Mouse (Mus musculus) adrenal gland (tissue): ENCODE data around the gene Bmt2.

Experiments
- intact Hi-C: fragments of 180-260 bp; cut with DNase I; formaldehyde crosslinking; loops from one replicate; pipeline ENCODE4 v1.15.1; 2025
- long read RNA-seq, 2 experiments: library from polyadenylated mRNA; unstranded; transcript quantifications; one replicate each; pipeline ENCODE4 v2.0.0; 2020; ENCODE audit warnings: borderline replicate concordance in 1 of 2; ENCODE audit not compliant: insufficient replicate concordance in 1 of 2

Gene Bmt2
- long read RNA-seq, experiment 1, partial matches to known transcripts = 1 of 1 reads
- long read RNA-seq, experiment 1, other reads (novel, unspliced or antisense) = 0 of 1 reads
- long read RNA-seq, experiment 2, partial matches to known transcripts = 1 of 1 reads
- long read RNA-seq, experiment 2, other reads (novel, unspliced or antisense) = 0 of 1 reads

DNA sequence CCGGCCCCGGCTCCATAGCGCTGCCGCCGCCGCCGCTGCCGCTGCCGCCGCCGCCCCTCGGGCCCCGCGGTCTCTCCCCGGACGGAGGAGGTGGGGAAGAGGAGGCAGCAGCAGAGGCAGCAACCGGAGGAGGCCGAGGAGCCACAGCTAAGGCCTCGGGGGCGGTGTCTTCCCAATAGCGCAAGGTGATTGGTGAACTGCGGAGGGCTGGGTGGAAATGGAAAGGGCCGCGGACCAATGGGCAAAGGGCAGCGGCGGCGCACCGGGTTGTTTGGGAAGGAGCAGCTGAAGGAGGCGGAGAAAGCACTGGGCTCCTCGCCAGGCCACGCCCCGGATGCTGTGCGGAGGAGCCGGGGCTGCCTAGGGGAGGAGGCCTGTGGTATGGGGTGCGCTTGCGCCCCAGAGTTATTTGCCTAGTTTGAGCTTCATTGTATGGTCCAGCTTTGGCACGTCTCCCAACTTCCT lies at the start of gene Bmt2:
Bmt2 (minus strand) TSS at position 149 of the 465 bp plus-strand sequence.
- intact Hi-C loops = loop anchor here (5.0 to 10.0 kb wide), 2 partner anchors 71 to 197 kb away; partner anchors contain the start of genes 2610001J05Rik and Tmem168

DNA sequence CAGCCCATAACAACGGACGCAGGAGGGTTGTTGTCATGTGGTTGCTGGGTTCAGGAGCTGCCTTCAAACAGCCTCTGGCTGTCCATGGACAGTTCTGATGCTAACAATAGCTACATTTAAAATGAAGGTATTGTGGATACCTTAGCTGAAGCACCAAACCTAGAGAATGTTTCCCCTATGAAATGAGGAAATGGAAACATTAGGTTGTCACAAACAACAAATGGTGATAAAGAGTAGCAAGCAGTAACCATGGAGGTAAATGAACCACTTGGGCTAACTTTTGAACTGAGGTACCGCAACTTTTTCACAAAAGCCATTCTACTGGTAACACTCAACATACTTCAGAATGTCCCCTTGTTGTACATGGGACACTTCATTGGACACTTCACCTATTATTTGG lies 44.4 kb upstream of the Bmt2 start:
- intact Hi-C loops = no loop called here

DNA sequence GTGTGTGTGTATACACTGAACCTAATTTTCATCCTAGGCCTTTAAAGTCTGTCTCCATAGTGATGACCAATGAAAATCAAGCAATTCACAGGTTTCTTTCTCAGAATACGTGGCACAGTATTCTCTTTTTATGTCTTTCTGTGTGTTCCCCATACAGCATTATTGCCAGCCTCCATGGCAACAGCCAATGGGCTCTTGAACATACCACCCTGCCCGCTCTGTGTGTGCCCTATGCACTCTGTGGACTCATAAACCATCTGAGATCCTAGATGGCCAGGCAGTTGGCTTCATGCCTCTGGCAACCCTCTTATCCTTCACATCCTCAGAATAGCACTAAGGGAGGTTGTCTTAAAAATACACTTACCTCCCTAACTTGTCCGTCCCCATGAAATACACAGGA lies 37.1 kb upstream of the Bmt2 start:
- intact Hi-C loops = no loop called here

DNA sequence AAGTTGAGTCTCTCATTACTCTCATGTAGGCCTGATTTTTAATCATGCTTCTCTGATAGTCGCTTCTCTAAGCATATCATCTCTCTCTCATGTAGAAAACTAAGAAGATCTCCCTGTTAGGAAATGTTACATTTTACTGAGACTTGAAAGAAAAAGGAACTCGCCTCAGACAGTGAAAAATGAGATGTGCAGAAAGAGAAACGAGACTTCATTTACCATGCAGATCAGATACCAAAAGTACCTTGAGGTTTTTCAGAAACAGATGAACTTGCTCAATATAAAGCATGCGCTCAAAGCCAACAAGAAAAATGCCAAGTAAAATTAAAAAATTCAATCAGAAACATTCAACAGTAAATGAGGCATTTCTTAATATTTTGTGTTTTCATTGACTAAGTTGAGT lies 19.1 kb upstream of the Bmt2 start:
- intact Hi-C loops = no loop called here

GRCm38 (mm10) chr6:13695103-13695845 lies 17.5 kb upstream of the Bmt2 start:
- intact Hi-C loops = no loop called here

GRCm38 (mm10) chr6:13691657-13692294 lies 14.0 kb upstream of the Bmt2 start:
- intact Hi-C loops = no loop called here

GRCm38 (mm10) chr6:13690398-13690797 lies 12.6 kb upstream of the Bmt2 start:
- intact Hi-C loops = no loop called here

- intact Hi-C loops = no loop called here
Observed at GRCm38 (mm10) chr6:13683929-13684595, 6.3 kb upstream of the Bmt2 start.

GRCm38 (mm10) chr6:13678349-13678748 lies 583 bp upstream of the Bmt2 start:
- intact Hi-C loops = loop anchor here (5.0 to 10.0 kb wide), 2 partner anchors 71 to 196 kb away; partner anchors contain the start of genes 2610001J05Rik and Tmem168

DNA sequence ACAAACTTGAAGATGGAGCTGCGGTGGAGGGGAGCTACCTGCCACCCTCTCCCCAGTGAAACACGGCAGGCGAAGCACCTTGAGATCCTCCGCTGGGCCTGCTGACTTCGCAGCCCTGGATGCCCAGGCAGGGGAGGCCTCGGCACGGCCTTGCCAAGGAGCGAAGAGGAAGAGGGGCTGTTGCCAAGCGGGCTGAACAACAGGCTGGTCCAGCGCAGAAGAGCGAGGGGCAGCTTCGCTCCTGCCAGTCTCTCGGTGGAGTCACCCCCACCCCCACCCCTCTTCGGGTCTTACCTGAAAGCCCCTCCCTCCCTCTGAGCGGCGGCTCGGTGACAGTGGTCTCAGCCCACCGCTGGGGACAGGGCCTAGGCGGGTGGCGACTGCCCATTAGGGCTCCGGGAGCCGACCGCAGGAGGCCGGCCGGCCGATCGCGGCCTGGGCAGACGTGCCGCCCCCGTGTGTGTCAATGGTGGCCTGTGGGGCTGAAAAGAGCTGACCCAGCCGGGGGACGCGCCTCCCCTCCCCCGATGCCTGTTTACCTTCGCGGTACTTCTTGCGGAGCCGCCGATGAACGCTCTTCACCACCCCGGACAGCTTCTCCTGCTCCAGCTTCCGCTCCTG lies 515 bp downstream of the Bmt2 start:
- intact Hi-C loops = loop anchor here (5.0 to 10.0 kb wide), 2 partner anchors 70 to 198 kb away; partner anchors contain the start of genes 2610001J05Rik and Tmem168

DNA sequence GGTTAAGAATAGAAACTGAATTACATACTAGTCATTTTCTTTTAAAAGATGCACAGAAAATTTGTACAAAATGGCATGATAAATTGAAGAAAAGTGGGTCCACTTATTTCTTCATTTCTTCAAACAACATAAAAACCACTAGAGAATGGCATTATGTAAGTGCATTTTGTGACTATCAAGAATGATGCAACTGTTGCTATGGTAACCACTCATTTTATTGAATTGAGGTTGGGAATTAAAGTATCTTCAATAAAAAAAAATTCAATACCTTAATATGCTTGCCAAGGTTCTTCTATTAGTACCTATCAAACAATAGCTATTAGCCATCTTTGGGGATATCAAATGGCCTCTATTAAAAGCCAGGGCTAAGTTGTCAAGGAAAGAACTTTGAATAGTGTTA lies 1.6 kb downstream of the Bmt2 start:
- intact Hi-C loops = loop anchor here (5.0 to 10.0 kb wide), 2 partner anchors 69 to 199 kb away; partner anchors contain the start of genes 2610001J05Rik and Tmem168

GRCm38 (mm10) chr6:13674600-13675305 lies 3.0 kb downstream of the Bmt2 start:
- intact Hi-C loops = loop anchor here (5.0 to 10.0 kb wide), 2 partner anchors 67 to 200 kb away; partner anchors contain the start of genes 2610001J05Rik and Tmem168

DNA sequence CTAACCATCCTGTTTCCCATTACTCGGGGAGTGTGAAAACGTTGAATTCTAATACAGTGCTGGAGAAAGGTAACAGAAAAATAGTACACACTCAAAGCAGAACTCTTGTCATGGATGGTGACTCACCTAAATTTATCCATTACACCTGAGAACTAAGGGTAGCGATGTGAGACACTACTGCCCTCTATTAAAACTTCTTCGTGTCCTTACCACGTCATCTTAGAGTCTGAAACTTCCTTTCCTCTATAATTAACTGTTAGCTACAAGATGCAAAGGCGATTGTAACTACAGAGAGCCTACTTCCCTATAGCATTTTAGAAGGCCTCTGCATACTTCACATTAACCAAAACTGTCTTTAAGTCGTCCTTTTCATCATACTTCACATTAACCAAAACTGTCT lies 12.1 kb downstream of the Bmt2 start:
- intact Hi-C loops = no loop called here

GRCm38 (mm10) chr6:13658016-13658415 lies 19.8 kb downstream of the Bmt2 start:
- intact Hi-C loops = no loop called here

DNA sequence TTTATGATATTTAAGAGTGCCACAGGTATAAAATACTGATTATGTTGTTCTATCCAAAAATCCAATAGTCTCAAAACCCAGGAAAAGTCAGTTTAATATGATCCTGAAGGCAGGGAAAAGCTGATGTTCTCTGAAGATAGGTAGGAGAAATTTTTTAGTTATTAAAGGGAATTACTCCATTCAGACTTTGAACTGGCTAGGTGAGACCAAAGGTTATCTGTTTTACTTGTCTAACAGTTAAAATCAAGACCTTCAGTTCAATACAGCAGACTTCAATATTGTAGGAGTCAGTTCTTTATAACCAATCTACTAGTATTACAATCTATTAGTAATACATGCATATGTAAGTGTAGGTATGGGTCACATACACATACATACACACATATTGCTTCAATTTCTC lies 23.7 kb downstream of the Bmt2 start:
- intact Hi-C loops = no loop called here

DNA sequence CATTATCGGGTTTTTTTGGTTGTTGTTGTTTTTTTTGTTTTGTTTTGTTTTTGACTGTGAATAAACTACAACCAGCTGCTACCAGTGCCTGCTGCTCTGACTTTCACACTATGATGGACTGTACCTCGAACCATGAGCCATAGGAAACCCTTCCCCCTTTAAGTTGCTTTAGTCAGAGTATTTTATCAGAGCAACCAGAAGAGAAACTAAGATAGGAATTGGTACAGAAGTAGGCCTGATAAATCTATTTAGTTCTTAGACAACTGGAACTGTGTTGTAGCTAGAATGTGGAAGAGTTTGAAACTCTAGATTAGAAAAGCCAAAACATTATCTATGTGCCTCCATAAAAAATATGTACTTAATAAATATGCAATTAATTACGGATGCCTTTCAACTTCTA lies 25.5 kb downstream of the Bmt2 start:
- intact Hi-C loops = no loop called here

DNA sequence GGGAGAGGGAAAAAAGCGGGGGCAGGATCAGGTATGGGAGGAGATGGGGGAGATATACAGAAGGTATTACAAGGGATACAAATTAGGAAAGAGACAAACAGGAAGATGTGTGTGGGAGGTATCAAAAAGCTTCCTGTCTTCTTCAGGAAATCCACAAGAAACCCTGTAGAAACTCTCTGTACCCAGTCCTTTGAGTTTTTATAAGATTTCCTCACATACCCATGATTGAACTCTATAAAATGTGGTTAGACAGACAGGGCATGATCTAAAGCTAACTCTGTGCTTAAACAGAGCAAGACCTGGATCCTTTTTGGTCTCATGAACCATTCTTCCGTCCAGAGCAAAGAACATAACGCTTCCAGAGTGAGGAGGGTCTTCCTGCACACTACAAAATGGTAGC lies 26.9 kb downstream of the Bmt2 start:
- intact Hi-C loops = no loop called here

- intact Hi-C loops = no loop called here
Observed at GRCm38 (mm10) chr6:13648305-13648704, 29.5 kb downstream of the Bmt2 start.

GRCm38 (mm10) chr6:13636582-13636989 lies 41.2 kb downstream of the Bmt2 start:
- intact Hi-C loops = no loop called here

GRCm38 (mm10) chr6:13632571-13632970 lies 45.2 kb downstream of the Bmt2 start:
- intact Hi-C loops = no loop called here
